Mouse (Mus musculus) midbrain, embryonic 11.5 days (tissue): Measurements from ENCODE around the gene Tomm5. TPM values are rescaled to one million over a fixed set of nuclear protein-coding genes. Genes with fewer than 3 reads are reported as not detected.

Source experiments
- polyA plus RNA-seq: library from polyadenylated mRNA; unstranded; fragments of >200 nt; fragmentation: Nextera tagmentation; extraction: Ambion mirVana; gene quantifications from 2 replicates; pipeline ENCODE4 v1.2.1, GENCODE M21; 2014

Tomm5 gene
- polyA plus RNA-seq, 1 experiment from 2014 or later, result 185 TPM

Other genes with a start within 250 kb of the Tomm5 start
- 37.4 and 38.2 TPM in 2 replicates for gene Grhpr, start 126.7 kb downstream of the Tomm5 start, polyA plus RNA-seq
- gene Zbtb5, start 95.7 kb downstream of the Tomm5 start, polyA plus RNA-seq, result 41.2 and 44.7 TPM in 2 replicates
- gene Polr1e, start 89.5 kb downstream of the Tomm5 start, polyA plus RNA-seq, result 51.6 and 56.3 TPM in 2 replicates
- gene Fbxo10, start 23.5 kb downstream of the Tomm5 start, polyA plus RNA-seq, result 5.0 and 5.6 TPM in 2 replicates
- gene Frmpd1, start 76.8 kb upstream of the Tomm5 start, polyA plus RNA-seq, result 1.0 and 1.3 TPM in 2 replicates
- gene Trmt10b, start 189.0 kb upstream of the Tomm5 start, polyA plus RNA-seq, result 20.5 and 25.4 TPM in 2 replicates
- 11.7 and 12.3 TPM in 2 replicates for gene Dcaf10, start 234.0 kb upstream of the Tomm5 start, polyA plus RNA-seq
- gene Exosc3, start 234.6 kb upstream of the Tomm5 start, polyA plus RNA-seq, result 105 and 109 TPM in 2 replicates